Mouse (Mus musculus) gastrocnemius, adult 2 months (tissue): ENCODE measurements around the gene Btbd3. TPM values are rescaled to one million over a fixed set of nuclear protein-coding genes. Genes with fewer than 3 reads are reported as not detected.

Experiments
- DNase-seq: peaks from one replicate; pipeline ENCODE4 v3.0.0; 2022
- H3K27ac ChIP-seq: fragments of 200-600 bp; 2 replicates; pipeline ENCODE4 v1.8.1; 2022; ENCODE audit warnings: mild to moderate bottlenecking
- H3K4me3 ChIP-seq: fragments of 200-600 bp; 2 replicates; pipeline ENCODE4 v1.8.1; 2022; ENCODE audit warnings: mild to moderate bottlenecking, moderate library complexity
- CTCF ChIP-seq: fragments of 200-600 bp; IDR thresholded peaks from 2 replicates; pipeline ENCODE4 v1.8.1; 2022; ENCODE audit warnings: antibody characterized with exemption, mild to moderate bottlenecking, moderate library complexity
- intact Hi-C: fragments of 180-260 bp; cut with DNase I; formaldehyde crosslinking; loops from one replicate; pipeline ENCODE4 v1.15.1; 2025
- long read RNA-seq, 2 experiments: library from polyadenylated mRNA; stranded (forward); transcript quantifications; one replicate each; pipeline ENCODE4 v2.0.0; 2021
- total RNA-seq, 2 experiments: library from RNA; stranded (reverse); gene quantifications; 2 replicates each; pipeline ENCODE4 v1.2.3; 2021

Gene Btbd3
- total RNA-seq = 1 to 10 TPM; 8.4 to 9.7 TPM
- long read RNA-seq, experiment 1, full-length matches to known transcripts = 5 of 12 reads
- long read RNA-seq, experiment 1, partial matches to known transcripts = 3 of 12 reads
- long read RNA-seq, experiment 1, other reads (novel, unspliced or antisense) = 4 of 12 reads
- long read RNA-seq, experiment 2, full-length matches to known transcripts = 2 of 4 reads
- long read RNA-seq, experiment 2, partial matches to known transcripts = 0 of 4 reads
- long read RNA-seq, experiment 2, other reads (novel, unspliced or antisense) = 2 of 4 reads

DNA sequence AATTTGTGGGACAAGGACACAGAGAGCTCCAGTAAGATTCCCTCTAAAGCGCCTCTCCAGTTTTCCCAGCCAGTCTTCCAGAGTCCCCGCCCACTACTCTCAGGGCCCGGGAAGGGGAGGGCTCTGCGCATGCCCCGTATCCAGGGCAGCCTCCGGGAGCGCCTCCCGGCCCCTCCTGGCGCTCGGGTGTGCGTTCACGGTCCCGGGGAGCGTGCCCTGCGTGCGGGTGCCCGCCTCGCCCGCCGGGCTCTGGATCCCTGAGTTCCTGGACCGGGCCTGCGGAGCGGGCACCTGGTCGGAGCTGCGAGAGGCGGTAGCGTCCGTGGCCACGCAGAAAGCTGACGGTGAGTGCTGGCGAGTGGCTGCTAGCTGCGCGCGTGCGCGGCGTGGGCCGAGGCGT, at the start of gene Btbd3:
Gene Btbd3 (plus strand): TSS at position 155 of the 400 bp plus-strand sequence.
- peak; percentile 97 for DNase-seq
- H3K27ac ChIP-seq = peak within 1 kb of the TSS; percentile 96
- no peak for TF ChIP-seq CTCF
- intact Hi-C loops = loop anchor here (2.0 kb wide), 1 partner anchor 22 kb away; no protein-coding TSS in a partner anchor
- peak within 1 kb of the TSS; percentile 91 for H3K4me3 ChIP-seq

DNA sequence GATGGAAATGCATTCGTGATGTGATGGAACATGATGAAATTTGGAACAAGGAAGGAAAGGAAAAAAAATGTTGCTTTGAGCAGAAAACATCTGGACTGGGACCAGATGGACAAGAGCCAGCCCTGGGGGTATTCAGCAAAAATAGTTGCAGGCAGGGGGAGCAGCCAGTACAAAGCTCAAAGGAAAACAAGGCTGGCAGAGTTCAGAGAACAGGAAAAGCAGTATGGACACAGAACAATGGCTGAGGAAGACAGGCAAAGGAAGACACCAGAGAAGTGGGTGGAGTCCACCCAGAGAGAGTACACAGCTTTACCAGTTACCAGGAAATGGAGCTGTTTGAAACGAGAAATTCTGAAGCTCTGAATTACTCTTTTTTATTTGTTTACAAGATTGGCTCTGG, 40.8 kb upstream of the Btbd3 start:
- intact Hi-C loops = loop anchor here (1.0 kb wide), 1 partner anchor 66 kb away; no protein-coding TSS in a partner anchor
- TF ChIP-seq CTCF = peak; percentile 36; the same call in 1 of the 2 replicates
- Histone ChIP-seq H3K27ac (peak overlapping the region; percentile 72), H3K4me3 (no peak overlapping the region)
- DNase-seq = peak; percentile 84

DNA sequence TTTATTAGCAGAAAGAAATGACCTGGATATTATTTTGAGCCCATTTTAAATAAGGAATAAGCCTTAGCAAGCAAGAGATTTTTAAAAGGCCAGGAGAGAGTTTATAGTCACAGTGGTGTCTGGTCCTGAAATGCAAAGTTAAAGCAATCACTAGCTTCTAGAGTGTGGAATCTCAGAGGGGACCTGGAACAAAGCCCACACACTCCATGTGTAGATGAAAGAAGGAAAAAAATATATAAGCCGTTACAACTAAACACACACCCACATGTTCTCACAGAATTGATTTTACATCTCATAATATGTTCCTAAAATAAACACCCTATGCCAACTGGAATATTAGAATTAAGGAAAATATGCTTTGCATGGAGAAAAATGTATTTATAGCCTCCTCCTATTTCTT, 36.1 kb upstream of the Btbd3 start:
- no peak for DNase-seq
- no peak for TF ChIP-seq CTCF
- intact Hi-C loops = no loop called here
- Histone ChIP-seq H3K4me3 (no peak overlapping the region), H3K27ac (peak overlapping the region; percentile 50; the same call in 1 of the 2 replicates)

DNA sequence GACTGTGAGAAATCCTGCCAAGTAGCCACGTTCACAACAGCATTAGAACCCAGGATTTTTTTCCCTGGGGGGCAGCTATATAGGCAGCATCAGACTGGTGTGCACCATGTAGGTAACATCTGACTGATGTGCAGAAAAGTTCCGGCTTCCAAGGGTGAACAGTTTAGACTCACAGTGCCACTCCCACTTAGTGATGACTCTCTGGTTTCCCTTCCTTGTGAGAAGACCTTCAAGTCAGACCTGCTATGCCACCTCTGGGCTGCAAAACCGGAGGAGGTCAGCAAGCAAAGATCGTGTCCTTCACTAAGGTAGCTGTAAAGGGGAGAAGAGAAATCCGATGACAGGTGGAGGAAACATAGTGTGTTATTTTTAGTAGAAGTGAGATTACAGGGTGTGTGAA, 24.1 kb upstream of the Btbd3 start:
- H3K27ac ChIP-seq = no peak overlapping the region
- no peak for DNase-seq
- no peak overlapping the region for H3K4me3 ChIP-seq
- TF ChIP-seq CTCF = no peak
- intact Hi-C loops = no loop called here

DNA sequence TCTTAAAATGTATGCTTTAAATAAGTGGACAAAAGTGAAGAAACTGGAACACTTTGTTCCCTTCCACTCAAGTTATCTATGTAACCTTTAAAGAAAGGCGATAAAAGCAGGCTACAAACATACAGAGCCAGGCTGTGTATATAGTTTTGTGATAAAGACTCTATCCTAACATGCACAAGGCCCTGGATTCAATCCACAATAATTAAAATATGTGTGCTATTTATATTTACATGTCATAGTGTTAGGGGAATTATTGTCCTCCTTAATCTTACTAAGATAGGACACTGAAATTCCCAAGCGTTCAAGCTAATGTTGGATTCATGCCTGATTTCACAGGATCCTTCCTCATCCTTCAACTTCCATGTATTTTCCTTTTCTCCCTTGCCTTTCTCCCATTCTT, 20.2 kb upstream of the Btbd3 start:
- DNase-seq = no peak
- intact Hi-C loops = no loop called here
- no peak for TF ChIP-seq CTCF
- H3K27ac ChIP-seq = no peak overlapping the region
- no peak overlapping the region for H3K4me3 ChIP-seq

- H3K4me3 ChIP-seq = no peak overlapping the region
- intact Hi-C loops = no loop called here
- H3K27ac ChIP-seq = no peak overlapping the region
- TF ChIP-seq CTCF = no peak
- no peak for DNase-seq
These were observed 13.9 kb upstream of the Btbd3 start for GRCm38 (mm10) chr2:138242452-138242851.

DNA sequence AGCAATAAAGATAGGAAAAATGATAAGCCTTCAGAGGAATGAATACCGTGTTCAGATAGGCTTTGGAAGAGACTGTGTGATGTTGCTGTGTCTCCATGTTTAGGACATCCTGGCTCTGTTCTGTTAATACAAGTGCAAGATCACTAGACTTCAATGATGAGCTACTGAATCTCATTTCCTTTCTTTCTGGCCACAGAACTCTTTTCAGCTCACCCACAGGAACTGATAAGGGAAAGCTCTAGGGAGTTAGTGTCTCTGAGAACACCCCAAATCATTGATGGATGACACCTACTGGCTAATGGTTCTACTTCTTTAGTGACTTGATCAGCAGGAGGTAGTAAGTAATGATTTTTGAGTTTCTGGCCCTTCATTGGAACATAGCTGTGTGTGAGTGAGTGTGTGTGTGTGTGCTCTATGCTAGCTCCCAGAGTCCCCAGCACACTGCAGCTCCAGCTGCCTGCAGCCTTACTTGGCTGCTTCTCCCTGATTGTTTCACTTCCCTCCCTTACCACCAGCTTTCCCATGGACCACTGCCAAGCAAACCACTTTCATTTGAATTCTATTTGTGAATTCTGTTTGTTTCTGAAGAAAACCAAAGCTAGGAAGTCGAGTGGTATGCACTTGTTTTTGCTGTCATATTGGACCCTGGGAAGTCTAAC, 10.6 kb upstream of the Btbd3 start:
- Histone ChIP-seq H3K4me3 (0 out of 2 replicates have a peak overlapping the region, but pooled peaks have one; percentile 5), H3K27ac (peak overlapping the region; percentile 57)
- TF ChIP-seq CTCF = no peak
- intact Hi-C loops = no loop called here
- peak; percentile 54 for DNase-seq

DNA sequence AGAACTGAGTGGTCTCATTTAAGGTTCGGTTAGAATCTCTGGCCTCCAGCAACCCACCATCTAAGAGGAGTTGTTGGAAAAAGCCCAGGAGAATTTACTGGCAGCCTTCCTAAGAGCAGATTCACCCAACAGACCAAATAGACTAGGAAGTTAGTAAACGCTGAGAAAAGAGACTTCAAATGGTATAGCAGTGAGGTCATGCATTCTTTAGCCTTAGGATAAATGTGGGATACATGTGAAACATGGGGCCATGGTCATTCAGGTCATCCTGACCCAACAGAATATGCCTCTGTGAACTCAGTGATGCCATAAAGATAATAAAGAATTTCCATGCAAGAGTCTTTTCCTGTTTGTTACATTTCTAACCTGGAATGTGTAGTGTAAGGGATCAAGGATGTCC, 8.4 kb upstream of the Btbd3 start:
- TF ChIP-seq CTCF = no peak
- intact Hi-C loops = no loop called here
- no peak overlapping the region for H3K4me3 ChIP-seq
- H3K27ac ChIP-seq = no peak overlapping the region
- DNase-seq = no peak

DNA sequence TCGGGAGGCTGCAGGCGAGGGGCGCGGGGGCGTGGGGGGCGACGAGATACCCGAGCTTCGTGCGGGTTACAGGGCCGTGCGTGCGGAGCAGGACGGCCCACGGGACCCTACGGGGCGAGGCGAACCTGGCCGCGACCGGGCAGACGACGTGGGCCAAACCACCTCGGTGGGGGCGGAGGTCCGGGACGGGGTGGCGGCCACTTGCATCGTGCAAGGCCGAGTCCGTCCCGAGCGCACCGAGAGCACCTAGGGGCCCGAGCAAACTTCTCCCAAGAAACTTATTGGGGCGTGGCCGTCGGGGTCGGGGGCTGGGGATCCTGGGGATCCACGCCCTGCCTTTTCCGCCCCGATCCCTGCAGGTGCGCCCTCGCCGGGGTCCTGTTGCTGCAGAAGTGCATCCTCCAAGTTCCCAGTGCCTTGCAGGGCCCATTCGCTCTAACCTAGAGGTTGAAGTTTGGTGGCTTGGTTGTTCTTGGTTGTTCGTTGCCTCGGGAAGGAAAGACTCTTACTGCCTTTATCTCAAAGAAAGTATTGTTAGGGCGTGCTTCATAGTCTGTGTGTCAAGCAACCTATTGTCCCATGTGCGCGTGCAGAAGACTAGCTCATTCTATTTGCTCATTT, 596 bp downstream of the Btbd3 start:
- Histone ChIP-seq H3K27ac (peak overlapping the region; percentile 96), H3K4me3 (peak overlapping the region; percentile 91)
- no peak for DNase-seq
- no peak for TF ChIP-seq CTCF
- intact Hi-C loops = loop anchor here (2.0 kb wide), 1 partner anchor 22 kb away; no protein-coding TSS in a partner anchor

- intact Hi-C loops = loop anchor here (2.0 kb wide), 2 partner anchors 15 to 21 kb away; no protein-coding TSS in a partner anchor
- peak; percentile 61 for DNase-seq
- no peak for TF ChIP-seq CTCF
- Histone ChIP-seq H3K27ac (peak overlapping the region; percentile 96), H3K4me3 (peak overlapping the region; percentile 91)
These were observed 1.4 kb downstream of the Btbd3 start for GRCm38 (mm10) chr2:138257692-138258315.

- no peak for DNase-seq
- intact Hi-C loops = no loop called here
- Histone ChIP-seq H3K4me3 (no peak overlapping the region), H3K27ac (peak overlapping the region; percentile 41; the same call in 1 of the 2 replicates)
- no peak for TF ChIP-seq CTCF
These were observed 4.8 kb downstream of the Btbd3 start for GRCm38 (mm10) chr2:138261140-138261539.

DNA sequence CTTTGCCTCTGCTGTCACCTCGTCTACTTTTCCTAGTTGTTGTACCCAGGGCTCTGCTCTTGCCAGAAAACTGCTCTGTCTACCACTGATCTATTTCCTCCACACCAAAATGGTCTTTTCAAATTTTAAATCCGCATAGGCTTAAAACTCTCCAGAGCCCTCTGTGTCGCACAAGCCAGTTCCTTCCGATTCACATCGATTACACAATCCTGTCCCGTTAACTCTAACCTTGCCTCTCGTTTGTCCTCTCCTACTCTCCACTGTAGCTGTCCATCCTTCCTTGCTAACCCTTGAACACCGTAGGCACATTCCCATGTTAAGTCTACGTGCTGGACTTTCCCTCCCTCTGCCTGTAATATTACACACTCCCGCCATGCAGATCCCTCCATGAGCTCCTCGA, 6.5 kb downstream of the Btbd3 start:
- intact Hi-C loops = no loop called here
- H3K4me3 ChIP-seq = peak overlapping the region; percentile 44
- H3K27ac ChIP-seq = peak overlapping the region; percentile 63
- DNase-seq = no peak
- TF ChIP-seq CTCF = no peak
